Mouse (Mus musculus) heart, embryonic 14.5 days (tissue): ENCODE data around the gene Alk. TPM values are rescaled to one million over a fixed set of nuclear protein-coding genes. Genes with fewer than 3 reads are reported as not detected.

Experiments used
- ATAC-seq: fragments of 200-750 bp; cut with Nextera tagmentation; 2 replicates; pipeline ENCODE4 v1.8.0; 2017; ENCODE audit warnings: low read depth, moderate TSS enrichment; ENCODE audit not compliant: insufficient number of reproducible peaks, insufficient read depth, low FRiP score
- H3K27ac ChIP-seq, 2 experiments: fragments of 200-500 bp in 1 of 2; fragments of 300-500 bp in 1 of 2; sonication (generic) in 1 of 2; replicated peaks in 1 of 2; 2 replicates each; pipeline ENCODE4 v1.5.1; 2012 to 2014; ENCODE audit warnings: low read depth in 2 of 2, low read length in 2 of 2, control low read depth in 1 of 2, mild to moderate bottlenecking in 1 of 2, mixed read lengths in 1 of 2; ENCODE audit not compliant: control insufficient read depth in 1 of 2, insufficient read depth in 1 of 2
- H3K27me3 ChIP-seq: fragments of 300-500 bp; sonication (generic); 2 replicates; pipeline ENCODE4 v1.6.1; 2014; ENCODE audit warnings: mild to moderate bottlenecking, low read length, control low read depth; ENCODE audit not compliant: control insufficient read depth, insufficient read depth
- H3K36me3 ChIP-seq: fragments of 300-500 bp; sonication (generic); 2 replicates; pipeline ENCODE4 v1.6.1; 2014; ENCODE audit warnings: mild to moderate bottlenecking, control low read depth, low read length, mixed read lengths; ENCODE audit not compliant: control insufficient read depth, insufficient read depth
- H3K4me1 ChIP-seq, 2 experiments: fragments of 200-500 bp in 1 of 2; fragments of 300-500 bp in 1 of 2; sonication (generic) in 1 of 2; 2 replicates each; pipeline ENCODE4 v1.6.1; 2012 to 2014; ENCODE audit warnings: low read length in 2 of 2, control low read depth in 1 of 2, mixed read lengths in 1 of 2; ENCODE audit not compliant: control insufficient read depth in 2 of 2, insufficient read depth in 2 of 2
- H3K4me2 ChIP-seq: fragments of 300-500 bp; sonication (generic); 2 replicates; pipeline ENCODE4 v1.6.1; 2014; ENCODE audit warnings: mild to moderate bottlenecking, low read length
- H3K4me3 ChIP-seq, 2 experiments: fragments of 200-500 bp in 1 of 2; fragments of 300-500 bp in 1 of 2; sonication (generic) in 1 of 2; 2 replicates each; pipeline ENCODE4 v1.5.1; 2012 to 2014; ENCODE audit warnings: low read length in 2 of 2, mild to moderate bottlenecking in 2 of 2, control low read depth in 1 of 2, low read depth in 1 of 2, moderate library complexity in 1 of 2; ENCODE audit not compliant: control insufficient read depth in 1 of 2, insufficient read depth in 1 of 2
- H3K9ac ChIP-seq: fragments of 300-500 bp; sonication (generic); 2 replicates; pipeline ENCODE4 v1.6.1; 2014; ENCODE audit warnings: mild to moderate bottlenecking, low read length
- H3K9me3 ChIP-seq: fragments of 300-500 bp; sonication (generic); 2 replicates; pipeline ENCODE4 v1.6.1; 2016; ENCODE audit warnings: low read length, control low read depth; ENCODE audit not compliant: control insufficient read depth
- WGBS: fragments of 180-500 bp; shearing (Covaris S2); extraction: QIAGEN DNeasy Blood & Tissue Kit; methylation state at CpG from one replicate; pipeline ENCODE4 v1.1.7; 2014; 5-methylcytosine and 5-hydroxymethylcytosine counted together
- polyA plus RNA-seq: library from polyadenylated mRNA; unstranded; fragments of >200 nt; fragmentation: Nextera tagmentation; extraction: Ambion mirVana; gene quantifications from 2 replicates; pipeline ENCODE4 v1.2.1, GENCODE M21; 2014

The Alk gene
- polyA plus RNA-seq, 1 experiment from 2014 or later: 0.14 TPM

DNA sequence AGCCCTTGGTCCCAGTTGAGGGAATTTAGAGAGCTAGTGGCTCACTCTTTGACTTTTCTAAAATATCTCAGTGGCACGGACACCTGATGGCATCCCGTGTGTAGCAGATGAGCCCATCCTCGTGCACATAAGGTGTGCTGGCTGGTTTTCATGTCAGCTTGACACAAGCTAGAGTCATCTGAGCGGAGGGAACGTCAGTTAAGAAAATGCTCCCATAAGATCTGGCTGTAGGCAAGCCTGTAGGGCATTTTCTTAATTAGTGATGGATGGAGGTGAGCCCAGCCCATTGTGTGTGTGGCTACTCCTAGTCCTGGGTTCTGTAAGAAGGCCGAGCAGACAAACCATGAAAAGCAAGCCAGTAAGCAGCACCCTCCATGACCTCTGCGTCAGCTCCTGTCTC is 732.4 kb downstream of the Alk start:
- Histone ChIP-seq H3K4me1 (peaks cover 4% of the 10 kb centered on the region in 2 experiments; a peak in 2 of 4 replicates), H3K9ac (no peak overlapping the region), H3K36me3 (no peaks in the 10 kb centered on the region), H3K4me3 (no peak overlapping the region), H3K4me2 (no peak overlapping the region), H3K27ac (no peak overlapping the region), H3K9me3 (0 out of 2 replicates have a peak, but pooled peaks cover 2% of the 10 kb centered on the region), H3K27me3 (no peaks in the 10 kb centered on the region)
- WGBS: 81% methylated on average over 7 of the region's 7 CpGs
- no peak for ATAC-seq

DNA sequence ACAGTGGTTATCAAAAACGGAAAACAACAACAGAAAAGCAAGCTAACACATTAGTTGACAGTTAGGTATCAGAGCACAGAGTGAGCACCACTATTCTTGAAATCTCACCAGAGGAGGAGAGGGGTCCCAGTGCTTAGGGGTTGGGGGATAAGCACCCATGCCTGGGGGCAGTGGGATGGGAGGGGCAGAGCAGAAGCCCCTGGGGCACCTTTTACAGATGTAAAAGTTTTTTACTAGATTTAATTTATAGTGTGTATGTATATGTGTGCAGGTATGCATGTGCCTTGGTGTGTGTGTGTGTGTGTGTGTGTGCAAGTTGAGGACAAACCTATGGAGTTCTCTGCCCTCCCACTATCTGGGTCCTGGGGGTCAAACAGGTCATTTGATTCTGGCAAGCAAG is 733.8 kb downstream of the Alk start:
- WGBS: 79% methylated on average over 1 of the region's 1 CpGs
- ATAC-seq: no peak
- no peaks in the 10 kb centered on the region for H3K36me3 ChIP-seq

DNA sequence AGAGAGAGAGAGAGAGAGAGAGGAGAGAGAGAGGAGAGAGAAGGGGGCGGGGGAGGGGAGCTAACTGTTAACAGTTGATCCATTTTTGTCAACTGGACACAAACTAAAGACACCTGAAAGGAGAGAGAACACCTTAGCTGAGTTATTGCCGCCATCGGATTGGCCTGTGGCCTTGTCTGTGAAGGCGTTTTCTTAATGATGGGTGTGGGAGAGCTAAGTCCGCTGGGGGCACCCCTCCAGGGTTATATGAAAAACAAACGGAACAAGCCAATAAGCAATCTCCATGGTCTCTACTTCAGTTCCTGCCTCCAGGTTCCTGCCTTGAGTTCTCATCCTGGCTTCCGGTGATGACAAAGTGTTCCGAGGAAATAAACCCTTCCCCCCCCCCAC is 734.2 kb downstream of the Alk start:
- Histone ChIP-seq H3K27ac (no peak overlapping the region), H3K27me3 (no peaks in the 10 kb centered on the region), H3K4me3 (no peak overlapping the region), H3K4me2 (no peak overlapping the region), H3K36me3 (no peaks in the 10 kb centered on the region), H3K4me1 (peaks cover 4% of the 10 kb centered on the region in 2 experiments; a peak in 2 of 4 replicates), H3K9me3 (0 out of 2 replicates have a peak, but pooled peaks cover 2% of the 10 kb centered on the region), H3K9ac (no peak overlapping the region)
- ATAC-seq: no peak
- 83% methylated on average over 8 of the region's 8 CpGs for WGBS

More for the DNA sequence above, 733.8 kb downstream of the Alk start:
- Histone ChIP-seq H3K9me3 (0 out of 2 replicates have a peak, but pooled peaks cover 2% of the 10 kb centered on the region), H3K27ac (no peak overlapping the region), H3K4me2 (no peak overlapping the region), H3K9ac (no peak overlapping the region), H3K4me1 (peaks cover 4% of the 10 kb centered on the region in 2 experiments; a peak in 2 of 4 replicates), H3K4me3 (no peak overlapping the region), H3K27me3 (no peaks in the 10 kb centered on the region)

DNA sequence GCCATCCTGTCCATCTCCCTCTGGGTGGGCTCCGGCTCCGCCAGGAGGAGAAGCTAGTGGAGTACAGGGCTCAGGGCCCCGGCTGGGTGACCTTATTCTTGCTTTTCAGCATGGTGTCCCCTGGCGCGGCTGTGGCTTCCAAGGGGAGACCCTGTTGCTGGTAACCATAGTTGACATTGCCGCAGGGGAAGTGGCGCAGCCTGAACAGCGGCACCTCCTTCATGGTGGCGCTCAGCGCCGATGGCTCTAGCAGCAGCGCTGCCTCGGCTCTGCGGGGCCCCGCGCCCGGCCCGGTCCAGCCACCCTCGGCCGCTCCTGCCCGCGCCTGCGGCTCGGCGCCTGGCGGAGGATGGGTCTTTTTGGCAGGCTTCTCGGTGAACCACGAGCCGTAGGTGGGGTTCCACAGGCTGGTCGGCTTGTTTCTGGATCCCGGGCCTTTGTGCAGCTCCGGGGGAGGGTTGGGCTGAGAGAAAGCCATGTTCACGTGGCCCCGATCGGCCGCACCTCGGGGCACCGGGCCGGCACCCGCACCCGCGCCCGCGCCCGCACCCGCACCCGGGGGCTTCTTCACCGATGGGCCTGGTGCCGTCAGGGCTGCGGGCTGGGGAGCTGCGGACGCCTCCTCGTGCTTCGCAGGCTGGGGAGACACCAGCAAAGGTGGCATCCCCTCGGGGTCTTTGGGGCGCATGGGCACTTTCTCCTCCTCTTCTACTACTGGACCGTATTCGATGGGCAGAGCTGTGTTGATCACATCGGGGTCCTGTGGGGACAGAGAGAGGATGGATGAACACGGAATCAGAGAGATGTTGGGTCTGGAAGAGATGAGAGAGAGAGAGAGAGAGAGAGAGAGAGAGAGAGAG is 734.8 kb downstream of the Alk start:
- H3K27me3 ChIP-seq: no peaks in the 10 kb centered on the region
- H3K36me3 ChIP-seq: no peaks in the 10 kb centered on the region
- peaks cover 4% of the 10 kb centered on the region in 2 experiments; a peak in 2 of 4 replicates for H3K4me1 ChIP-seq
- no peak overlapping the region for H3K27ac ChIP-seq
- peak overlapping the region; percentile 96 for H3K4me2 ChIP-seq
- H3K9me3 ChIP-seq: 0 out of 2 replicates have a peak, but pooled peaks cover 2% of the 10 kb centered on the region
- peak overlapping the region; percentile 54 to 59 for H3K4me3 ChIP-seq
- WGBS: 5% methylated on average over 59 of the region's 60 CpGs
- H3K9ac ChIP-seq: peak overlapping the region; percentile 81
- peak; percentile 63 for ATAC-seq

DNA sequence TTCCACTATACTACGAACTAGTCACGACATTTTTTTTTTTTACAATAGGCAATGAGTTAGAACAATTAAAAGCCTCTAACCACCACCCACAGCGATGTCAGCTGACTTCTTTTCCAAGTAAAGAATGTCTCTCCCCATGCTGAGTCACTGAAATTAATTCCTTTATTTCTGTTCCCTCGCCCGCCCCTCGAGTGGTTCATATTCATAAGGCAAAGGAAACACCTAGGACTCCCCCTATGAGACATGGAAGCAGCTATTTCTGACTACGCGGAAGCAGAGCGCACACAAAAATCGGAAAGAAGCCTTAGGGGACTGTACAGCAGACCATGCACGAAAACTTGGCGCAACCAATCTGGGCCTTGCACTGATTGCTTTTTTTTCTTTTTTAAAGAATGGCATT is 735.6 kb downstream of the Alk start:
- no peak for ATAC-seq
- Histone ChIP-seq H3K4me3 (no peak overlapping the region), H3K36me3 (no peaks in the 10 kb centered on the region), H3K9ac (peak overlapping the region; percentile 81; the same call in 1 of the 2 replicates), H3K27ac (no peak overlapping the region), H3K27me3 (no peaks in the 10 kb centered on the region), H3K4me2 (peak overlapping the region; percentile 96), H3K4me1 (peaks cover 4 to 6% of the 10 kb centered on the region in 2 experiments; a peak in 3 of 4 replicates), H3K9me3 (0 out of 2 replicates have a peak, but pooled peaks cover 2% of the 10 kb centered on the region)
- 88% methylated on average over 12 of the region's 12 CpGs for WGBS

DNA sequence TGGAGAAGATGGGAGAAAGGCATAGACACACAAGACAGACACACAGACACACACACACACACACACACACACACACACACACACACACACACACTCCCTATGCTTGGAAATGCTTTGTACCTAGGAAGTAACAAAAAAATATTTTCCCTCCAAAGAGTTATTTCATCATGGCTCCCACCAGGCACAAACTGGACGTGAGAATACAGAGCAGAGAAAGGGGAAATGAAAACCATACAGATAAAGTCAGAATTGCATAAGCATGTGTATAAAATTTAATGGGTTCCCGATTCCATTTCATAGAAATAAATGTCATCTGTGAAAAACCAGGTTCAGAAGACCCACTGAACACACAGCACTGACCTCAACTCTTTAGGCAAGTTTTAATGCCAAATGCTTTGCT is 736.5 kb downstream of the Alk start:
- Histone ChIP-seq H3K27ac (no peak overlapping the region), H3K9ac (no peak overlapping the region), H3K4me2 (no peak overlapping the region), H3K27me3 (no peaks in the 10 kb centered on the region), H3K9me3 (0 out of 2 replicates have a peak, but pooled peaks cover under 1% of the 10 kb centered on the region), H3K36me3 (no peaks in the 10 kb centered on the region), H3K4me1 (peaks cover 7 to 8% of the 10 kb centered on the region in 2 experiments; a peak in 3 of 4 replicates), H3K4me3 (no peak overlapping the region)
- ATAC-seq: no peak
- 81% methylated on average over 2 of the region's 2 CpGs for WGBS

DNA sequence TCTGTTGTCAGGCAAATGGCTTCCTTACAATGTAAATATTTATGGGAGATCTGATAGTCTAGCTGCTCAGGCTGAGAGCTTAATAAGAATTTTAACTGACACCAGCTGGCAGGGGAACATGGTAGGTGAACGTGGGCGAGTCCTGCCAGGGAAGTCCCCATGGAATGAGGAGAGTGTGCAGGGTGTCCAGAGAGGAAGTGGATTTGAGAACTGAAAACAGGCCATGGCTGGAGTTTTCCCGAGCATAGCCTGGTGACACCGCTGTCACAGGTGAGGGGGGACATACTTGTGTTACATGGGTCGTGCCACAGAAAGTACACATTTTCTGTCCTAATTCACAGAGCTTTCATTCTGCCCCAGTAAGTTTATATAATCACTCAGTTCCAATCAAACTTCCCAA is 739.0 kb downstream of the Alk start:
- Histone ChIP-seq H3K4me1 (peaks cover 7 to 8% of the 10 kb centered on the region in 2 experiments; a peak in 3 of 4 replicates), H3K27ac (no peak overlapping the region), H3K27me3 (no peaks in the 10 kb centered on the region), H3K36me3 (no peaks in the 10 kb centered on the region), H3K4me3 (no peak overlapping the region), H3K9ac (no peak overlapping the region), H3K9me3 (no peaks in the 10 kb centered on the region), H3K4me2 (no peak overlapping the region)
- 85% methylated on average over 5 of the region's 5 CpGs for WGBS
- no peak for ATAC-seq
